ENCODE assay signal across 16 mouse cellular contexts in genomic region chr3:96128128-96128527, GRCm38 (mm10). TPM values are rescaled to one million over a fixed set of nuclear protein-coding genes. Genes with fewer than 3 reads are reported as not detected.
DNase-seq lines count a peak whose midpoint lies in the region; ATAC-seq and TF ChIP-seq lines count a peak whose summit lies in the region.
"Had no signal": no experiment of that assay in that cellular context is flagged by ENCODE, and none has a peak within 500 bp of the region (broad histone marks: within the 10 kb centered on the region; RNA-seq: fewer than 3 reads in every experiment).

No protein-coding gene starts in this region.

- peaks cover 9% of the 10 kb centered on the region for H3K4me1 ChIP-seq in kidney, adult 2 months (ENCODE audit: control insufficient read depth, insufficient read depth, low read length)
- H3K4me1 ChIP-seq in heart, embryonic 14.5 days (ENCODE audit: control insufficient read depth in 2 of 2, insufficient read depth in 2 of 2, low read length in 2 of 2) = peaks cover 8 to 25% of the 10 kb centered on the region in 2 experiments
- H3K4me1 ChIP-seq: forebrain, embryonic 15.5 days; hindbrain, embryonic 15.5 days had no signal

- TF ChIP-seq CTCF in kidney, adult 2 months (conservative IDR thresholded peaks at IDR 0.05; ENCODE audit: insufficient read depth, insufficient read length, low read depth, low read length) = no peak
- no peak for TF ChIP-seq CTCF in Patski (IDR thresholded peaks at IDR 0.05)

- no peak overlapping the region for H3K4me2 ChIP-seq in heart, embryonic 14.5 days (ENCODE audit: low read length)
- H3K4me2 ChIP-seq: embryonic facial prominence, embryonic 15.5 days; forebrain, embryonic 15.5 days; hindbrain, embryonic 15.5 days had no signal

- no peaks in the 10 kb centered on the region for H3K9me3 ChIP-seq in heart, embryonic 14.5 days (ENCODE audit: control insufficient read depth, low read length)
- H3K9me3 ChIP-seq: embryonic facial prominence, embryonic 15.5 days; forebrain, embryonic 15.5 days; hindbrain, embryonic 15.5 days had no signal

- peak; percentile 62 for ATAC-seq in Patski
- ATAC-seq in heart, embryonic 14.5 days (ENCODE audit: insufficient number of reproducible peaks, insufficient read depth, low FRiP score, low read depth) = no peak
- ATAC-seq: forebrain, embryonic 15.5 days had no signal

- TF ChIP-seq POLR2A in kidney, adult 2 months (IDR thresholded peaks at IDR 0.05; ENCODE audit: low read depth, low read length) = no peak

- POLR2A ChIA-PET in Patski (lab: Charles Lee) = interaction anchor here (0.6 kb wide), 1 partner anchor 8 kb away, joined by 3 read pairs; no protein-coding TSS in a partner anchor

- H3K9ac ChIP-seq in heart, embryonic 14.5 days (ENCODE audit: low read length) = no peak overlapping the region
- H3K9ac ChIP-seq: embryonic facial prominence, embryonic 15.5 days; forebrain, embryonic 15.5 days; hindbrain, embryonic 15.5 days had no signal

- H3K4me3 ChIP-seq in kidney, adult 2 months (ENCODE audit: insufficient read depth, low read depth, low read length) = no peak overlapping the region
- H3K4me3 ChIP-seq in heart, embryonic 14.5 days (ENCODE audit: control insufficient read depth in 1 of 2, insufficient read depth in 1 of 2, low read depth in 1 of 2, low read length in 2 of 2) = no peak overlapping the region
- H3K4me3 ChIP-seq: embryonic facial prominence, embryonic 15.5 days; forebrain, embryonic 15.5 days; hindbrain, embryonic 15.5 days; left cerebral cortex, adult 2 months had no signal

- peak; percentile 29 for DNase-seq in kidney, adult 2 months
- no peak for DNase-seq in kidney, adult 18-20 months
- no peak for DNase-seq in Patski (ENCODE audit: low read depth, low spot score)
- DNase-seq in mesoderm, embryonic 11.5 days (ENCODE audit: low read depth, low spot score) = peak; percentile 23
- no peak for DNase-seq in right cerebral cortex, adult 2 months (ENCODE audit: low spot score in 2 of 2)
- no peak for DNase-seq in gastrocnemius, adult 18-20 months (ENCODE audit: low spot score)
- DNase-seq: adrenal gland, postnatal 14 days; cerebellum, postnatal 25 days; gastrocnemius, postnatal 25 days; thymus, postnatal 36 days had no signal

- in situ Hi-C loops in Patski (cut with MboI; ENCODE audit: low pct_unique_long_range_greater_than_20kb) = no loop called here

- no peak overlapping the region for H3K27ac ChIP-seq in kidney, adult 2 months (ENCODE audit: insufficient read depth, low read depth, low read length)
- peak overlapping the region; percentile 38 to 60; a peak in 3 of 4 replicates for H3K27ac ChIP-seq in heart, embryonic 14.5 days (replicated peaks in 1 of 2; ENCODE audit: control insufficient read depth in 1 of 2, insufficient read depth in 1 of 2, low read depth in 2 of 2, low read length in 2 of 2)
- H3K27ac ChIP-seq: embryonic facial prominence, embryonic 15.5 days; forebrain, embryonic 15.5 days; hindbrain, embryonic 15.5 days; left cerebral cortex, adult 2 months had no signal

- no peaks in the 10 kb centered on the region for H3K36me3 ChIP-seq in kidney, adult 2 months (ENCODE audit: control insufficient read depth, insufficient read depth, low read length)
- no peaks in the 10 kb centered on the region for H3K36me3 ChIP-seq in heart, embryonic 14.5 days (ENCODE audit: control insufficient read depth, insufficient read depth, low read length)
- H3K36me3 ChIP-seq: embryonic facial prominence, embryonic 15.5 days; forebrain, embryonic 15.5 days; hindbrain, embryonic 15.5 days had no signal

- H3K27me3 ChIP-seq in kidney, adult 2 months (replicated peaks; ENCODE audit: control insufficient read depth, insufficient read depth, low read length) = no peaks in the 10 kb centered on the region
- no peaks in the 10 kb centered on the region for H3K27me3 ChIP-seq in Patski
- H3K27me3 ChIP-seq in heart, embryonic 14.5 days (ENCODE audit: control insufficient read depth, insufficient read depth, low read length) = no peaks in the 10 kb centered on the region
- H3K27me3 ChIP-seq: embryonic facial prominence, embryonic 15.5 days; forebrain, embryonic 15.5 days; hindbrain, embryonic 15.5 days had no signal

- CTCF ChIA-PET in Patski (lab: Charles Lee) = interaction anchor here (1.5 to 13.1 kb wide), 3 partner anchors 14 to 36 kb away, joined by 3 to 104 read pairs (median 3); no protein-coding TSS in a partner anchor

RNA-seq across cellular contexts. Expression of gene Otud7b, which starts 23.8 kb away (rescaled TPM):
- 10.1 and 15.0 TPM in 2 replicates for polyA plus RNA-seq in kidney, adult 2 months (2012; rRNA removed)
- 45.3 TPM for polyA plus RNA-seq in Patski (2021)
- polyA plus RNA-seq in heart, embryonic 14.5 days (2014; fragmentation: Nextera tagmentation; extraction: Ambion mirVana) = 12.6 and 16.2 TPM in 2 replicates
- 10 to 100 TPM; 57.4 to 58.2 TPM for total RNA-seq in gastrocnemius, adult 18-20 months (2021)

RNA-seq across cellular contexts. Expression of gene Mtmr11, which starts 33.7 kb away (rescaled TPM):
- 56.8 and 65.7 TPM in 2 replicates for polyA plus RNA-seq in kidney, adult 2 months (2012; rRNA removed)
- 104 TPM for polyA plus RNA-seq in Patski (2021)
- 7.7 and 7.9 TPM in 2 replicates for polyA plus RNA-seq in heart, embryonic 14.5 days (2014; fragmentation: Nextera tagmentation; extraction: Ambion mirVana)
- total RNA-seq in gastrocnemius, adult 18-20 months (2021) = 1 to 10 TPM; 2.0 to 3.1 TPM

RNA-seq across cellular contexts. Expression of gene Sf3b4, which starts 44.0 kb away (rescaled TPM):
- polyA plus RNA-seq in kidney, adult 2 months (2012; rRNA removed) = 52.6 and 57.3 TPM in 2 replicates
- polyA plus RNA-seq in Patski (2021) = 119 TPM
- polyA plus RNA-seq in heart, embryonic 14.5 days (2014; fragmentation: Nextera tagmentation; extraction: Ambion mirVana) = 83.7 and 88.8 TPM in 2 replicates
- 10 to 100 TPM; 12.1 to 14.4 TPM for total RNA-seq in gastrocnemius, adult 18-20 months (2021)

RNA-seq across cellular contexts. Expression of gene Sv2a, which starts 52.8 kb away (rescaled TPM):
- polyA plus RNA-seq in kidney, adult 2 months (2012; rRNA removed) = 20.8 and 27.3 TPM in 2 replicates
- polyA plus RNA-seq in Patski (2021) = 13.8 TPM
- polyA plus RNA-seq in heart, embryonic 14.5 days (2014; fragmentation: Nextera tagmentation; extraction: Ambion mirVana) = 10.8 and 12.0 TPM in 2 replicates
- under 1 TPM; 0.17 to 0.21 TPM for total RNA-seq in gastrocnemius, adult 18-20 months (2021)
- total RNA-seq: monocyte, adult 5-6 weeks had no signal

Comparison
In these comparisons a context has a peak if more than half of its experiments do, and no peak if none do; other contexts are left out.
1. DNase-seq: peak in kidney, adult 2 months (single experiment) and mesoderm, embryonic 11.5 days (single experiment); none in kidney, adult 18-20 months (single experiment), Patski (single experiment), right cerebral cortex, adult 2 months (0 of 2) and gastrocnemius, adult 18-20 months (single experiment).